Mouse (Mus musculus): ENCODE measurements around the gene Spice1. TPM values are rescaled to one million over a fixed set of nuclear protein-coding genes. Genes with fewer than 3 reads are reported as not detected.
A peak's percentile ranks its signal among the peaks of the same experiment; 100 is the strongest.

Gene Spice1
- polyA plus RNA-seq, 1 experiment from 2014 or later, result 31.2 TPM

GRCm38 (mm10) chr16:44331995-44332860, 14.7 kb upstream of the Spice1 start:
- Histone ChIP-seq H3K27me3 (peaks cover 36% of the 10 kb centered on the region), H3K27ac (no peak overlapping the region), H3K9me3 (replicated peaks) (no peaks in the 10 kb centered on the region), H3K4me1 (peaks cover 22% of the 10 kb centered on the region), H3K36me3 (no peaks in the 10 kb centered on the region), H3K4me3 (replicated peaks) (peak overlapping the region; percentile 68), H3K9ac (peak overlapping the region; percentile 61), H3K4me2 (peak overlapping the region; percentile 100)
- ATAC-seq (replicated peaks; ENCODE audit: low FRiP score), result peak; percentile 73
- WGBS, result under 1% methylated on average over 60 of the region's 60 CpGs

GRCm38 (mm10) chr16:44332861-44333284, 14.0 kb upstream of the Spice1 start, which contains the start of gene Sidt1:
Gene Sidt1, minus strand, starts transcription at chr16:44333196.
- H3K9me3 ChIP-seq (replicated peaks), result no peaks in the 10 kb centered on the region
- peak within 1 kb of the TSS; percentile 68 for H3K4me3 ChIP-seq (replicated peaks)
- 4% methylated on average over 15 of the region's 15 CpGs for WGBS
- H3K36me3 ChIP-seq, result no peaks in the 10 kb centered on the region
- no peak for ATAC-seq (replicated peaks; ENCODE audit: low FRiP score)
- no peak within 1 kb of the TSS for H3K27ac ChIP-seq
- H3K27me3 ChIP-seq, result peaks cover 36% of the 10 kb centered on the region
- peak within 1 kb of the TSS; percentile 61 for H3K9ac ChIP-seq
- H3K4me2 ChIP-seq, result peak within 1 kb of the TSS; percentile 100
- peaks cover 22% of the 10 kb centered on the region for H3K4me1 ChIP-seq

DNA sequence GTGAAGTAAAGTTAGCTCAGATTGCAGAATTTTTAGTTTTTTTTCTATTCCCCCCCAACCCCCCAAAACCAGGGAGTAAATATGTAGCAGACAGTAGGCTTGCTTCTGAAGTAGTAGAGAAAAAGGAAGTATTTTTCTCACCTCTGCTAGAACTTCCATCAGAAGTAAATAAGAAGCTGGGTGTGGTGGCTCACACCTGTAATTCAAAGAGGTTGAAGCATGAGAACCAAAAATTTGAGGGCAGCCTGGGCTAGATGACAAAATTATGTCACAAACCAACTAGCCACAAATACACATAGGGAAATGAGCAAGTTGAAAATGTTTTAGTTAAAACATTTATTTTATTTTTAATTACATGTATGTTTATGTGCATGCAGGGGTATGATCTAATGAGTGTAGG, 9.4 kb upstream of the Spice1 start:
- H3K4me2 ChIP-seq, result no peak overlapping the region
- peaks cover 14% of the 10 kb centered on the region for H3K27me3 ChIP-seq
- H3K4me3 ChIP-seq (replicated peaks), result no peak overlapping the region
- no peak for ATAC-seq (replicated peaks; ENCODE audit: low FRiP score)
- no peak overlapping the region for H3K9ac ChIP-seq
- H3K36me3 ChIP-seq, result no peaks in the 10 kb centered on the region
- no peaks in the 10 kb centered on the region for H3K9me3 ChIP-seq (replicated peaks)
- H3K4me1 ChIP-seq, result peaks cover 6% of the 10 kb centered on the region
- H3K27ac ChIP-seq, result no peak overlapping the region

DNA sequence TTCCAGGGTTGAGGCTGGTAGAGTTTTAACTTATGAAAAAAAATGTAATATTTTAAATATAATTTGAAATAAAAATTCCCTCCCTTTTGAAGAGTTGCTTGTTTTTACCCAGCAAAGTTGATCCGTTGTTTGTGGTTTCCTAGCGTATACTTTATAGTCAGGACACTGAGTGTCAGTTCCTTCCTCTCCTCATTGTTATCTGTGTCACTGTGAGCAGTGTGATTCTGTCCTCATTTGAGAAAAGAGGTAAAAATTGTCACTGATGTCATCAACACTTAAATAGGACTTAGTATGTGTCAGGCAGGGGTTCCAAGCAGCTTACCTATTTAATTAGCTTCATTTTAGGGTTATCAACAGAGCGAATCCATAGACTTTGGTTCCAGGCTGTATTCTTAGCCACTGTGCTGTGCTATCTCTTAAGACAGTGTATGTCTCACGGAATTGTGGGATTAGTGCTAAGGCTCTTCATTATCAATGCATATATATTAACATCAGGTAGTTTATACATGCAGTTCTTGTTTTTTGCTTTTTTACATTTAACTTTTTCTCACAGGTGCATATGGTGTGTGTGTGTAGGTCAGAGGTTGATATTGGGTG, 3.0 kb downstream of the Spice1 start:
- Histone ChIP-seq H3K4me3 (replicated peaks) (no peak overlapping the region), H3K36me3 (no peaks in the 10 kb centered on the region), H3K4me1 (peaks cover 19% of the 10 kb centered on the region), H3K9me3 (replicated peaks) (no peaks in the 10 kb centered on the region), H3K4me2 (no peak overlapping the region), H3K27me3 (no peaks in the 10 kb centered on the region), H3K9ac (no peak overlapping the region), H3K27ac (no peak overlapping the region)
- no peak for ATAC-seq (replicated peaks; ENCODE audit: low FRiP score)
- WGBS, result 81% methylated on average over 4 of the region's 4 CpGs

- Histone ChIP-seq H3K27ac (0 out of 2 replicates have a peak overlapping the region, but pooled peaks have one; percentile 10), H3K4me3 (replicated peaks) (no peak overlapping the region), H3K9me3 (replicated peaks) (no peaks in the 10 kb centered on the region), H3K4me2 (no peak overlapping the region), H3K27me3 (no peaks in the 10 kb centered on the region), H3K36me3 (peaks cover 16% of the 10 kb centered on the region), H3K9ac (no peak overlapping the region), H3K4me1 (no peaks in the 10 kb centered on the region)
- WGBS, result 73% methylated on average over 7 of the region's 7 CpGs
- ATAC-seq (replicated peaks; ENCODE audit: low FRiP score), result no peak
Observed at GRCm38 (mm10) chr16:44356291-44356690, 9.4 kb downstream of the Spice1 start.

DNA sequence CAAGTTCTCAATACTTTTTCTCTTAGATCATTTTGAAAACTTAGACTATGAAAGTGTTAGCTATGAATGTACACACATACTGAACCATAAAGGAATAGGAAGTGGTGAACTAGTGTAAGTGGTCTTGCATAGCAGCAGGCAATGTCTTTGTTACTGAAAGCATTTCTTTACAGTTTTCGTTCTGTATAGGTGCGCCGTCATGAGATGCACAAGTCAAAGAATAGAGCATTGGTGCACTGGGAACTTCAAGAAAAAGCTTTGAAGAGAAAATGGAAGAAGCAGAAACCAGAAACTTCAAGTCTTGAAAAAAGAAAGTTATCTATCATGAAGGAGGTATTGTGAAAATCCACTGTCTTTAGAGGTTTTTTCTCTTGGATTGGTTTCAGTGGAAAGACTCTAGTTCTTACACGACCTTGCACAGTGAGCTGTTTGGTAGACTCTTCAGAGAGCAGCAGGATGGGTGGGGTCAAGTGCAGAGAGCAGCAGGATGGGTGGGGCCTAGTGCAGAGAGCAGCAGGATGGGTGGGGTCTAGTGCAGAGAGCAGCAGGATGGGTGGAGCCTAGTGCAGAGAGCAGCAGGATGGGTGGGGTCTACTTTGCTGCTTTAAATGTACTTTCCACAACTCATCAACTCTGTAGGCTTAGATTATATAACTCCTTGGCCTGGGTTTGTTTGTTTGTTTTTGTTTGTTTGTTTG, 10.8 kb downstream of the Spice1 start:
- Histone ChIP-seq H3K27me3 (no peaks in the 10 kb centered on the region), H3K4me3 (replicated peaks) (no peak overlapping the region), H3K9ac (no peak overlapping the region), H3K9me3 (replicated peaks) (no peaks in the 10 kb centered on the region), H3K4me2 (no peak overlapping the region), H3K4me1 (no peaks in the 10 kb centered on the region), H3K36me3 (peaks cover 25% of the 10 kb centered on the region), H3K27ac (no peak overlapping the region)
- WGBS, result 76% methylated on average over 4 of the region's 4 CpGs
- peak; percentile 85 for ATAC-seq (replicated peaks; ENCODE audit: low FRiP score)

DNA sequence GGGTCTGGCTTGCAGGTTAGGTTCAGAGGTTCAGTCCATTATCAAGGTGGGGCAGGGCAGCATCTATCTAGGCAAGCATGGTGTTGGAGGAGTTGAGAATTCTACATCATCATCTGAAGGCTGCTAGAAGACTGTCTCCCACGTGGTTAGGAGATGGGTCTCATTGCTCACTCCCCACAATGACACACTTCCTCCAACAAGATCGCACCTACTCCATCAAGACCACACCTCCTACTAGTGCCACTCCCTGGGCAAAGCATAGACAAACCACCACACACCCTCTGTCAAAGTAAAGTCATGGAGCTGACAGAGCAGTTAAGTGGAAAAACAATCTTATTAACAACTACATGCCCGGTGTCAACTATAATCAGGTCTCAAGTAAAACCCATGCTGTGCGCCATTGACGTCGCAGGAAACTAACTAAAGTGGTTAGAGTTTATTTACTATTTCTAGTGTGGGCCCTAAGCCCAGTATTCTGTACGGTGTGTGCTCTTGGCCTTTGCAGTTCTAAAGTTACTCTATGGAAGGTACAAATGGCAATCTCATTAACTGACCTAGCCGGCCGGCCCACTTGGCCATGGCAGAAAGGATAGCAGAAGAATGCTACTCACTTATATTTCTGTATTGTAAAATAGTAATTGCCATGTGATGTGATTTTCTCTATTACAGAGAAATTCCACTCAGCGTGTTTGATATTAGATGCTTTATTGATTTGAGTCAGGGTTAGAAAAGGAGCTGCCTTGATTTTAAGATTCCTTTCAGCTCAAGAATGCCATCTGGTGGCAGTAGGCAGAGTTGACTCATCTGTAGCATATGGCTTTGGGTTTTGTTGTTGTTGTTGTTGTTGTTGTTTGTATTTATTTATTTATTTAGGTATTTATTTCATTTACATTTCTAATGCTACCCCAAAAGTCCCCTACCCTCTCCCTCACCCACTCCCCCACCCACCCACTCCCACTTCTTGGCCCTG, 15.3 kb downstream of the Spice1 start:
- Histone ChIP-seq H3K9ac (no peak overlapping the region), H3K4me3 (replicated peaks) (no peak overlapping the region), H3K4me2 (no peak overlapping the region), H3K27ac (no peak overlapping the region), H3K36me3 (peaks cover 39% of the 10 kb centered on the region), H3K4me1 (no peaks in the 10 kb centered on the region), H3K9me3 (replicated peaks) (no peaks in the 10 kb centered on the region), H3K27me3 (no peaks in the 10 kb centered on the region)
- ATAC-seq (replicated peaks; ENCODE audit: low FRiP score), result no peak
- WGBS, result 87% methylated on average over 10 of the region's 10 CpGs

DNA sequence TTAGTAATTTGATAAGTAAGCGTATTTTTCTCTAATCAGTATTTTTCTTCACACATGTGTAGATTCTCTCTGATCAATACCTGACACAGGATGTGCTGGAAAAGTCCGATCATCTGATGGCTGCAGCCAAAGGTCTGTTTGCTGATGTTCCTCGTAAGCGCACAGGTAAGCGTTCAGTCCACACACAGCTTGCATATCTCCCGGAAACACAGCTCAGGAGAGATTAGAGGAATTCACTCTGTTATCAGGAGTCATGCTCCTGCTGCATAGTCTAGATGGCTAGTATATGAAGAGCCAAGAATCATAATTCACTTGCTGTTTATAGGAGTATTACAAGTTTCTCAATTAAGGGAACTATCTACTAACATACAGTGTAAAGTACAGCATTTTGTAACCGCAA, 18.6 kb downstream of the Spice1 start:
- 93% methylated on average over 7 of the region's 7 CpGs for WGBS
- Histone ChIP-seq H3K36me3 (peaks cover 49% of the 10 kb centered on the region), H3K4me1 (no peaks in the 10 kb centered on the region), H3K27ac (no peak overlapping the region), H3K4me3 (replicated peaks) (no peak overlapping the region), H3K9me3 (replicated peaks) (no peaks in the 10 kb centered on the region), H3K9ac (no peak overlapping the region), H3K27me3 (no peaks in the 10 kb centered on the region), H3K4me2 (no peak overlapping the region)
- no peak for ATAC-seq (replicated peaks; ENCODE audit: low FRiP score)

- Histone ChIP-seq H3K9me3 (replicated peaks) (no peaks in the 10 kb centered on the region), H3K4me1 (0 out of 2 replicates have a peak, but pooled peaks cover under 1% of the 10 kb centered on the region), H3K36me3 (peaks cover 61% of the 10 kb centered on the region), H3K4me2 (no peak overlapping the region), H3K4me3 (replicated peaks) (no peak overlapping the region), H3K27ac (no peak overlapping the region), H3K27me3 (no peaks in the 10 kb centered on the region), H3K9ac (no peak overlapping the region)
- WGBS, result 88% methylated on average over 4 of the region's 4 CpGs
- ATAC-seq (replicated peaks; ENCODE audit: low FRiP score), result no peak
Observed at GRCm38 (mm10) chr16:44375459-44375858, 28.5 kb downstream of the Spice1 start.

GRCm38 (mm10) chr16:44380006-44380405, 33.1 kb downstream of the Spice1 start:
- 74% methylated on average over 4 of the region's 4 CpGs for WGBS
- H3K27ac ChIP-seq, result no peak overlapping the region
- no peak overlapping the region for H3K4me2 ChIP-seq

DNA sequence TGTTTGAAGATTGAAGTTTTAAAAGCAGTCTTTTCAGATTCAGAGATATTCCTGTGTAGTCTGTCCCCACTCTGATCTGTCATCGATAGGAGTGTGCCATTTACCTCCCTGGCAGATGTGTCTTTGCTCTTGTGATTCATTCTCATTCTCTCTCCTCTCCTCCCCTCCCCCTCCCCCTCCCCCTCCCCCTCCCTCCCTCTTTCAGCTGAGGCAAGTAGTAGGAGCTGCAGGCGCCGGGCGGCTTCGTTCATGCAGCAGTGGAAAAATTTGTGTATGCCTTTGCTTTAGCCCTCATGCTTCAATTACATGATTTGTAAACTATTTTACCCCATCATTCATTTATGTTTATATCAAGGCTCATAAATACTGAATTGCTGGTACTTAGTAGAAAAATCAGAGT, 34.7 kb downstream of the Spice1 start:
- ATAC-seq (replicated peaks; ENCODE audit: low FRiP score), result no peak
- 0 out of 2 replicates have a peak, but pooled peaks cover 4% of the 10 kb centered on the region for H3K4me1 ChIP-seq
- no peaks in the 10 kb centered on the region for H3K27me3 ChIP-seq
- no peak overlapping the region for H3K4me3 ChIP-seq (replicated peaks)
- H3K36me3 ChIP-seq, result peaks cover 35% of the 10 kb centered on the region
- no peak overlapping the region for H3K4me2 ChIP-seq
- 25% methylated on average over 5 of the region's 5 CpGs for WGBS
- H3K9ac ChIP-seq, result no peak overlapping the region
- H3K9me3 ChIP-seq (replicated peaks), result no peaks in the 10 kb centered on the region
- H3K27ac ChIP-seq, result no peak overlapping the region

More at GRCm38 (mm10) chr16:44380006-44380405, 33.1 kb downstream of the Spice1 start:
- H3K27me3 ChIP-seq, result no peaks in the 10 kb centered on the region
- H3K4me1 ChIP-seq, result 0 out of 2 replicates have a peak, but pooled peaks cover 4% of the 10 kb centered on the region
- no peak overlapping the region for H3K4me3 ChIP-seq (replicated peaks)
- no peaks in the 10 kb centered on the region for H3K9me3 ChIP-seq (replicated peaks)
- H3K9ac ChIP-seq, result no peak overlapping the region
- no peak for ATAC-seq (replicated peaks; ENCODE audit: low FRiP score)
- peaks cover 37% of the 10 kb centered on the region for H3K36me3 ChIP-seq
